Mouse (Mus musculus): ENCODE data around the gene Rcan2.

- TF ChIP-seq POLR2A (IDR thresholded peaks at IDR 0.05; ENCODE audit: extremely low read depth, insufficient read depth, low read length) (no peak), CTCF (IDR thresholded peaks at IDR 0.05; ENCODE audit: extremely low read depth, insufficient read depth, low read length) (no peak)
These were observed 86.8 kb downstream of the Rcan2 start for GRCm38 (mm10) chr17:43887931-43888330.
